8 mouse cellular contexts compared by ENCODE assay signal in the genomic region with DNA sequence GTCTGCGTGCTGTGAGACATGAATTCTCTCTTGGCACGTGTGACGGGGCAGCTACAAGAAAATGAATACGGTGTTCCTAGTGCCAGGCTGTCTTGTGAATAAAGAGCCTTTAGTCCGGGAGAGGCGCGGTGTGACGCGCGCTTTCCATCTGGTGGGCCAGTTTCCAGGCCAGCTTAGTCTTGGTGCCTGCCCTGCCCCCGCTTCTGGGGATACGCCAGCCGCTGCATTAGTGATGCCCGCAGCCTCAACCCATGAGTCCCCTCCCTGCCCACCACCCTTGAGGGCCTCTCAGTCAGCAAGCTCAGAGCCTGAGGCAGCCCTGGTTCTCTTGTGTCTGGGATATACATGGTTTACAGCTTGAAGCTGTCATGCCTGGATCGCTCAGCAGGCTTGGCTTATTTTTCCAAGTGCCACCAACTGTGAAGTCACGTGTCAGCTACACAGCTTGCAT. TPM values are rescaled to one million over a fixed set of nuclear protein-coding genes. Genes with fewer than 3 reads are reported as not detected.
DNase-seq lines count a peak whose midpoint lies in the region; ATAC-seq and TF ChIP-seq lines count a peak whose summit lies in the region.

No protein-coding gene starts in this region.

- in situ Hi-C loops in ES-E14 (cut with MboI; ENCODE audit: low sequenced_read_pairs in 2 of 2, unreplicated experiment in 2 of 2) = loop anchor here (10.0 to 25.0 kb wide), 2 partner anchors 354 to 362 kb away; a partner anchor contains a TSS

- H3K27me3 ChIP-seq in cerebellum, adult 2 months (ENCODE audit: control insufficient read depth, insufficient read depth, low read length) = no peaks in the 10 kb centered on the region
- no peaks in the 10 kb centered on the region for H3K27me3 ChIP-seq in liver, embryonic 14.5 days (ENCODE audit: control insufficient read depth, insufficient read depth, low read length)
- no peaks in the 10 kb centered on the region for H3K27me3 ChIP-seq in neural tube, embryonic 14.5 days (ENCODE audit: control insufficient read depth, insufficient read depth, low read length)

- TF ChIP-seq POLR2A in cerebellum, adult 2 months (IDR thresholded peaks at IDR 0.05; ENCODE audit: borderline replicate concordance, insufficient read depth, low read length) = peak; percentile 36; the same call in 1 of the 2 replicates

- peak overlapping the region; percentile 48 for H3K4me2 ChIP-seq in liver, embryonic 14.5 days (ENCODE audit: low read depth)
- peak overlapping the region; percentile 48 for H3K4me2 ChIP-seq in neural tube, embryonic 14.5 days (ENCODE audit: low read depth, low read length)

- peak overlapping the region; percentile 97; the same call in 1 of the 2 replicates for H3K27ac ChIP-seq in ES-E14 (ENCODE audit: insufficient read depth, low read depth, low read length, poor library complexity, severe bottlenecking)
- H3K27ac ChIP-seq in cerebellum, adult 2 months (ENCODE audit: insufficient read depth, low read length) = peak overlapping the region; percentile 82
- H3K27ac ChIP-seq in liver, embryonic 14.5 days = no peak overlapping the region
- peak overlapping the region; percentile 91 for H3K27ac ChIP-seq in neural tube, embryonic 14.5 days (ENCODE audit: low read depth, low read length)

- under 1% methylated on average over 16 of the region's 16 CpGs for WGBS in cerebellum, adult 2 months
- WGBS in liver, embryonic 14.5 days (ENCODE audit: insufficient replicate concordance) = 32% methylated on average over 16 of the region's 16 CpGs
- WGBS in neural tube, embryonic 14.5 days = under 1% methylated on average over 16 of the region's 16 CpGs

- no peaks in the 10 kb centered on the region for H3K36me3 ChIP-seq in ES-E14 (ENCODE audit: control insufficient read depth, insufficient read depth, low read length, poor library complexity, severe bottlenecking)
- H3K36me3 ChIP-seq in liver, embryonic 14.5 days (replicated peaks; ENCODE audit: control insufficient read depth, insufficient read depth, low read depth) = no peaks in the 10 kb centered on the region
- H3K36me3 ChIP-seq in neural tube, embryonic 14.5 days (ENCODE audit: control insufficient read depth, insufficient read depth, low read length) = no peaks in the 10 kb centered on the region

- TF ChIP-seq CTCF in cerebellum, adult 2 months (IDR thresholded peaks at IDR 0.05; ENCODE audit: borderline replicate concordance, insufficient read depth, low read depth, low read length) = no peak
- TF ChIP-seq CTCF in liver, embryonic 14.5 days (IDR thresholded peaks at IDR 0.05; ENCODE audit: low read depth) = no peak

- peak overlapping the region; percentile 1 to 2; a peak in 1 of 4 replicates for H3K4me3 ChIP-seq in ES-E14 (ENCODE audit: insufficient read depth in 1 of 2, low read depth in 1 of 2, low read length in 2 of 2, poor library complexity in 1 of 2, severe bottlenecking in 1 of 2)
- peak overlapping the region; percentile 14 for H3K4me3 ChIP-seq in cerebellum, adult 2 months (replicated peaks; ENCODE audit: insufficient read depth, low read depth, low read length)
- H3K4me3 ChIP-seq in liver, embryonic 14.5 days (ENCODE audit: insufficient read depth in 1 of 2, low read depth in 2 of 2, low read length in 2 of 2) = peak overlapping the region in 1 of 2 experiments; percentile 18; a peak in 1 of 4 replicates
- H3K4me3 ChIP-seq in neural tube, embryonic 14.5 days (ENCODE audit: low read depth, low read length) = peak overlapping the region; percentile 14; the same call in 1 of the 2 replicates

- H3K4me1 ChIP-seq in ES-E14 (ENCODE audit: control insufficient read depth in 2 of 2, insufficient read depth in 2 of 2, low read length in 2 of 2, poor library complexity in 1 of 2) = peaks cover 5 to 20% of the 10 kb centered on the region in 2 experiments
- peaks cover 11% of the 10 kb centered on the region for H3K4me1 ChIP-seq in cerebellum, adult 2 months (ENCODE audit: control insufficient read depth, insufficient read depth, low read length)
- peaks cover 0 to 8% of the 10 kb centered on the region in 2 experiments; a peak in 2 of 4 replicates for H3K4me1 ChIP-seq in liver, embryonic 14.5 days (replicated peaks; ENCODE audit: control insufficient read depth in 2 of 2, insufficient read depth in 2 of 2, low read length in 1 of 2)
- peaks cover 16% of the 10 kb centered on the region for H3K4me1 ChIP-seq in neural tube, embryonic 14.5 days (ENCODE audit: control insufficient read depth, insufficient read depth, low read length)

- intact Hi-C loops in heart, postnatal 25 days (cut with DNase I) = no loop called here

- DNase-seq in ES-E14 (ENCODE audit: low read depth, low spot score) = no peak
- peak; percentile 94 to 95 for DNase-seq in cerebellum, adult 2 months
- DNase-seq in forelimb bud, embryonic 11.5 days (ENCODE audit: low read depth, low spot score) = peak; percentile 58
- peak; percentile 19 for DNase-seq in heart, postnatal 25 days (ENCODE audit: low spot score)
- DNase-seq in layer of hippocampus, adult 11-12 months (ENCODE audit: low spot score) = peak; percentile 92
- DNase-seq in liver, embryonic 14.5 days (ENCODE audit: low read depth in 3 of 3, low spot score in 3 of 3) = no peak
- peak; percentile 21 to 45 for DNase-seq in urinary bladder, postnatal 36 days (ENCODE audit: low spot score in 2 of 2)

- no peaks in the 10 kb centered on the region for H3K9me3 ChIP-seq in ES-E14 (ENCODE audit: control insufficient read depth, insufficient read depth, low read depth, low read length)
- H3K9me3 ChIP-seq in liver, embryonic 14.5 days (ENCODE audit: control insufficient read depth, low read length) = no peaks in the 10 kb centered on the region
- H3K9me3 ChIP-seq in neural tube, embryonic 14.5 days (ENCODE audit: control insufficient read depth, low read length) = no peaks in the 10 kb centered on the region

- H3K9ac ChIP-seq in ES-E14 (ENCODE audit: insufficient read depth, low read depth, low read length, poor library complexity, severe bottlenecking) = peak overlapping the region; percentile 53; the same call in 1 of the 2 replicates
- no peak overlapping the region for H3K9ac ChIP-seq in liver, embryonic 14.5 days (replicated peaks)
- peak overlapping the region; percentile 42 for H3K9ac ChIP-seq in neural tube, embryonic 14.5 days (replicated peaks; ENCODE audit: low read depth, low read length)

- no peak for TF ChIP-seq EP300 in liver, embryonic 14.5 days (IDR thresholded peaks at IDR 0.05; ENCODE audit: low read depth)

- ATAC-seq in liver, embryonic 14.5 days (ENCODE audit: insufficient read depth) = no peak
- ATAC-seq in neural tube, embryonic 14.5 days (ENCODE audit: low read depth) = peak; percentile 91

TF ChIP-seq in ES-E14, 5 proteins besides CTCF, POLR2A, EP300 and RAD21:
- no peak for TF ChIP-seq ZC3H11A (IDR thresholded peaks at IDR 0.05; ENCODE audit: borderline replicate concordance, low read depth, low read length)
- TF ChIP-seq ZNF384 (IDR thresholded peaks at IDR 0.05; ENCODE audit: low read depth, low read length) = no peak
- TF ChIP-seq CHD2 (IDR thresholded peaks at IDR 0.05; ENCODE audit: low read depth, low read length) = no peak
TF ChIP-seq in ES-E14: peak in this region for 0.

RNA-seq across cellular contexts. Expression of a gene that starts 48.5 kb away (rescaled TPM):
- total RNA-seq in ES-E14 (2012; rRNA removed) = 111 and 135 TPM in 2 replicates
- 64.4 and 69.2 TPM in 2 replicates for polyA plus RNA-seq in cerebellum, adult 2 months (2012; rRNA removed)
- total RNA-seq in heart, postnatal 25 days (2021) = 100 to 1,000 TPM; 110 to 116 TPM
- polyA plus RNA-seq in liver, embryonic 14.5 days (2012; rRNA removed) = 33.9 and 37.4 TPM in 2 replicates
- polyA plus RNA-seq in liver, embryonic 14.5 days (2014; fragmentation: Nextera tagmentation; extraction: Ambion mirVana) = 19.1 and 23.2 TPM in 2 replicates
- polyA plus RNA-seq in neural tube, embryonic 14.5 days (2014; fragmentation: Nextera tagmentation; extraction: Ambion mirVana) = 16.5 and 18.4 TPM in 2 replicates

Comparison
In these comparisons a context has a peak if more than half of its experiments do, and no peak if none do; other contexts are left out.
1. DNase-seq: peak in cerebellum, adult 2 months (2 of 2), forelimb bud, embryonic 11.5 days (single experiment), heart, postnatal 25 days (single experiment), layer of hippocampus, adult 11-12 months (single experiment) and urinary bladder, postnatal 36 days (2 of 2); none in ES-E14 (single experiment) and liver, embryonic 14.5 days (0 of 3).